Mouse (Mus musculus) CH12.LX (cell line): ENCODE measurements around the gene Rrm1. TPM values are rescaled to one million over a fixed set of nuclear protein-coding genes. Genes with fewer than 3 reads are reported as not detected.

Experiments used
- DNase-seq: peaks from one replicate; pipeline ENCODE4 v3.0.0-alpha.2; 2013; ENCODE audit errors: extremely low read depth
- H3K27ac ChIP-seq: 2 replicates; pipeline ENCODE4 v1.5.1; 2012; ENCODE audit warnings: low read depth, mild to moderate bottlenecking, control low read depth, moderate library complexity; ENCODE audit not compliant: insufficient read depth
- H3K27me3 ChIP-seq: replicated peaks from 2 replicates; pipeline ENCODE3; 2012; ENCODE audit warnings: inconsistent platforms
- H3K36me3 ChIP-seq, 2 experiments: replicated peaks in 1 of 2; 2 replicates each; pipeline versions ENCODE3 to v1.6.1; 2012; ENCODE audit warnings: inconsistent platforms in 1 of 2, low read length in 1 of 2, mild to moderate bottlenecking in 1 of 2, mixed read lengths in 1 of 2, moderate library complexity in 1 of 2; ENCODE audit not compliant: control insufficient read depth in 1 of 2, insufficient read depth in 1 of 2
- H3K4me1 ChIP-seq, 2 experiments: 2 replicates each; pipeline ENCODE4 v1.6.1; 2012; ENCODE audit warnings: inconsistent platforms in 1 of 2, moderate library complexity in 1 of 2; ENCODE audit not compliant: insufficient read depth in 2 of 2, control insufficient read depth in 1 of 2
- H3K4me2 ChIP-seq: 2 replicates; pipeline ENCODE4 v1.6.1; 2012; ENCODE audit warnings: low read depth, mild to moderate bottlenecking, control low read depth; ENCODE audit not compliant: poor library complexity, insufficient read depth, severe bottlenecking
- H3K4me3 ChIP-seq, 3 experiments: fragments of 150-350 bp in 1 of 3; sonication (generic) in 1 of 3; replicated peaks in 1 of 3; 2 replicates each; pipeline versions ENCODE3 to v1.5.1; 2011 to 2012; ENCODE audit warnings: low read depth in 2 of 3, low read length in 2 of 3, mild to moderate bottlenecking in 2 of 3, moderate library complexity in 2 of 3, control low read depth in 1 of 3, improper control_type of control experiment in 1 of 3, inconsistent platforms in 1 of 3, mixed read lengths in 1 of 3; ENCODE audit not compliant: poor library complexity in 1 of 3
- H3K79me2 ChIP-seq: replicated peaks from 2 replicates; pipeline ENCODE4 v1.6.1; 2012; ENCODE audit warnings: mild to moderate bottlenecking, moderate library complexity; ENCODE audit not compliant: control insufficient read depth, poor library complexity, insufficient read depth, severe bottlenecking; ENCODE audit errors: extremely low read depth
- H3K9ac ChIP-seq: 2 replicates; pipeline ENCODE4 v1.6.1; 2012; ENCODE audit warnings: low read depth, mild to moderate bottlenecking, control low read depth, moderate library complexity; ENCODE audit not compliant: insufficient read depth
- H3K9me3 ChIP-seq: replicated peaks from 2 replicates; pipeline ENCODE3; 2012; ENCODE audit warnings: low read length, inconsistent platforms, mixed read lengths
- CHD1 ChIP-seq: IDR thresholded peaks from 2 replicates; pipeline ENCODE4 v1.6.1; 2012; ENCODE audit warnings: low read depth, low read length, improper control_type of control experiment, inconsistent platforms
- CHD2 ChIP-seq: IDR thresholded peaks from 2 replicates; pipeline ENCODE4 v1.6.1; 2011; ENCODE audit warnings: low read length, improper control_type of control experiment
- ELF1 ChIP-seq: IDR thresholded peaks from 2 replicates; pipeline ENCODE4 v1.6.1; 2014; ENCODE audit warnings: low read depth, mild to moderate bottlenecking, inconsistent platforms, low read length, improper control_type of control experiment
- EP300 ChIP-seq: IDR thresholded peaks from 2 replicates; pipeline ENCODE4 v1.6.1; 2011; ENCODE audit warnings: low read length, improper control_type of control experiment
- ETS1 ChIP-seq: conservative IDR thresholded peaks from 2 replicates; pipeline ENCODE4 v1.6.1; 2012; ENCODE audit warnings: low read depth, mild to moderate bottlenecking, inconsistent platforms, low read length, improper control_type of control experiment, moderate library complexity
- HCFC1 ChIP-seq: IDR thresholded peaks from 2 replicates; pipeline ENCODE4 v1.6.1; 2012; ENCODE audit warnings: low read depth, mild to moderate bottlenecking, inconsistent platforms, low read length, improper control_type of control experiment
- IRF4 ChIP-seq: IDR thresholded peaks from 2 replicates; pipeline ENCODE4 v1.6.1; 2014; ENCODE audit warnings: low read depth, mild to moderate bottlenecking, inconsistent platforms, low read length, improper control_type of control experiment
- MAZ ChIP-seq: IDR thresholded peaks from 2 replicates; pipeline ENCODE4 v1.6.1; 2012; ENCODE audit warnings: low read depth, mild to moderate bottlenecking, inconsistent platforms, low read length, improper control_type of control experiment, moderate library complexity
- MEF2A ChIP-seq: IDR thresholded peaks from 2 replicates; pipeline ENCODE4 v1.6.1; 2014; ENCODE audit warnings: low read depth, mild to moderate bottlenecking, inconsistent platforms, low read length, improper control_type of control experiment, borderline replicate concordance
- MXI1 ChIP-seq: IDR thresholded peaks from 2 replicates; pipeline ENCODE4 v1.6.1; 2011; ENCODE audit warnings: mild to moderate bottlenecking, low read depth, low read length, improper control_type of control experiment
- MYC ChIP-seq: IDR thresholded peaks from 2 replicates; pipeline ENCODE4 v1.6.1; 2011; ENCODE audit warnings: low read depth, mild to moderate bottlenecking, improper control_type of control experiment, low read length
- NELFE ChIP-seq: IDR thresholded peaks from 2 replicates; pipeline ENCODE4 v1.6.1; 2011; ENCODE audit warnings: low read depth, low read length, improper control_type of control experiment
- PAX5 ChIP-seq: IDR thresholded peaks from 2 replicates; pipeline ENCODE4 v1.6.1; 2012; ENCODE audit warnings: low read length, inconsistent platforms, mixed read lengths
- RCOR1 ChIP-seq: conservative IDR thresholded peaks from 2 replicates; pipeline ENCODE4 v1.6.1; 2012; ENCODE audit warnings: low read depth, mild to moderate bottlenecking, inconsistent platforms, low read length, improper control_type of control experiment
- UBTF ChIP-seq: IDR thresholded peaks from 2 replicates; pipeline ENCODE4 v1.6.1; 2012; ENCODE audit warnings: low read depth, mild to moderate bottlenecking, inconsistent platforms, low read length, improper control_type of control experiment, moderate library complexity
- ZKSCAN1 ChIP-seq: IDR thresholded peaks from 2 replicates; pipeline ENCODE4 v1.6.1; 2012; ENCODE audit warnings: low read depth, inconsistent platforms, low read length, improper control_type of control experiment, borderline replicate concordance
- dilution Hi-C: fragments of 300-500 bp; cut with MboI; formaldehyde crosslinking; loops from 2 replicates; pipeline ENCODE4 v1.14.3; 2020; ENCODE audit warnings: low sequenced_read_pairs; ENCODE audit not compliant: extremely low pct_unique_long_range_greater_than_20kb, extremely low pct_ligation_motif_present
- in situ Hi-C: fragments of 300-500 bp; cut with MboI; formaldehyde crosslinking; loops from 3 replicates; pipeline ENCODE4 v1.14.3; 2019; ENCODE audit warnings: low sequenced_read_pairs, low pct_ligation_motif_present, low pct_unique_long_range_greater_than_20kb, mixed read lengths
- polyA plus RNA-seq: library from polyadenylated mRNA; unstranded; fragments of >175 nt; gene quantifications from 2 replicates; pipeline ENCODE4 v1.2.1, GENCODE M21; 2012; ENCODE audit warnings: low read depth; ENCODE audit not compliant: insufficient read length
- total RNA-seq, 2 experiments: library from RNA; depleted of rRNA; stranded (reverse); fragments of 300-350 nt in 1 of 2; fragments of >200 nt in 1 of 2; gene quantifications; 2 replicates each; pipeline ENCODE4 v1.2.3; 2012 to 2014

The Rrm1 gene
- total and polyA plus RNA-seq, 3 experiments, result 156 to 248 (median 227) TPM

GRCm38 (mm10) chr7:102393898-102394297, 47.6 kb upstream of the Rrm1 start:
- H3K27ac ChIP-seq, result no peak overlapping the region
- in situ Hi-C loops, result no loop called here

GRCm38 (mm10) chr7:102395894-102396293, 45.6 kb upstream of the Rrm1 start:
- H3K4me2 ChIP-seq, result peak overlapping the region; percentile 93
- H3K79me2 ChIP-seq, result no peaks in the 10 kb centered on the region
- in situ Hi-C loops, result no loop called here
- no peaks in the 10 kb centered on the region for H3K27me3 ChIP-seq
- dilution Hi-C loops, result no loop called here
- no peaks in the 10 kb centered on the region for H3K9me3 ChIP-seq
- peaks cover 4 to 31% of the 10 kb centered on the region in 2 experiments; a peak in 3 of 4 replicates for H3K4me1 ChIP-seq
- H3K4me3 ChIP-seq, result no peak overlapping the region
- H3K9ac ChIP-seq, result no peak overlapping the region; the same call in 1 of the 2 replicates
- H3K27ac ChIP-seq, result no peak overlapping the region
- no peak for TF ChIP-seq MAZ
- TF ChIP-seq PAX5, result no peak
- no peak for TF ChIP-seq NELFE
- TF ChIP-seq MEF2A, result no peak
- TF ChIP-seq EP300, result no peak
- TF ChIP-seq, all 38 proteins: peak for 0
- DNase-seq, result peak; percentile 37
- no peaks in the 10 kb centered on the region for H3K36me3 ChIP-seq

More at GRCm38 (mm10) chr7:102393898-102394297, 47.6 kb upstream of the Rrm1 start:
- no peaks in the 10 kb centered on the region for H3K36me3 ChIP-seq
- no peak overlapping the region for H3K4me2 ChIP-seq
- dilution Hi-C loops, result no loop called here
- TF ChIP-seq NELFE, result no peak
- no peak for TF ChIP-seq MYC
- no peak for TF ChIP-seq ETS1
- no peak overlapping the region for H3K4me3 ChIP-seq
- H3K79me2 ChIP-seq, result no peaks in the 10 kb centered on the region
- no peak for DNase-seq
- H3K9ac ChIP-seq, result no peak overlapping the region
- no peaks in the 10 kb centered on the region for H3K9me3 ChIP-seq
- peaks cover 4 to 41% of the 10 kb centered on the region in 2 experiments; a peak in 3 of 4 replicates for H3K4me1 ChIP-seq
- no peaks in the 10 kb centered on the region for H3K27me3 ChIP-seq

DNA sequence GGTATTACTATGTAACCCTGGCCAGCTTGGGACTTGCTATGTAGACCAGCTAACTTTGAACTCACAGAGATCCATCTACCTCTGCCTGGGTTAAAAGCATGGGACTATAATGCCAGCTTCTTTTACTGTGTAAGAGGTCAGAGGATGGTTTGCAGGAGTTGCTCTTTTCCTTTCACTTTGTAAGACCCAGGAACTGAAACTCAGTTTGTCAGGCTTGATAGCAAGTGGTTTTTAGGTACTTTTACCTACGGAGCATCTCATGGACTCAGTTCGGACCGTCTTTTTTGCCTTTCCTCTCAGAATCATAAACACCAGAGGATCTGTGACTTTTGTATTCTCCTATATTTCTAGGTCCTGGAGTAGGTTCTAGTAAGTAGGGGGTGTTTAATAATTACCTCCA, 45.2 kb upstream of the Rrm1 start:
- in situ Hi-C loops (no loop called here), dilution Hi-C loops (no loop called here)
- no peaks in the 10 kb centered on the region for H3K27me3 ChIP-seq
- no peak overlapping the region for H3K27ac ChIP-seq
- DNase-seq, result peak; percentile 51
- no peaks in the 10 kb centered on the region for H3K79me2 ChIP-seq
- TF ChIP-seq IRF4, result peak; percentile 74; the same call in 1 of the 2 replicates
- TF ChIP-seq HCFC1, result 0 out of 2 replicates have a peak, but pooled peaks have one; percentile 1
- 0 out of 2 replicates have a peak, but pooled peaks have one; percentile 7 for TF ChIP-seq ELF1
- TF ChIP-seq ZKSCAN1, result no peak
- no peak for TF ChIP-seq UBTF
- no peak for TF ChIP-seq CHD2
- 0 out of 2 replicates have a peak, but pooled peaks have one; percentile 40 for TF ChIP-seq RCOR1
- peak; percentile 48 for TF ChIP-seq ETS1
- TF ChIP-seq CHD1, result 0 out of 2 replicates have a peak, but pooled peaks have one; percentile 59
- peak; percentile 60 for TF ChIP-seq EP300
- no peak for TF ChIP-seq MXI1
- peaks cover 4 to 31% of the 10 kb centered on the region in 2 experiments; a peak in 3 of 4 replicates for H3K4me1 ChIP-seq
- H3K4me2 ChIP-seq, result peak overlapping the region; percentile 93
- no peak overlapping the region for H3K9ac ChIP-seq
- no peaks in the 10 kb centered on the region for H3K9me3 ChIP-seq
- no peak overlapping the region for H3K4me3 ChIP-seq
- H3K36me3 ChIP-seq, result no peaks in the 10 kb centered on the region
